Mouse (Mus musculus): ENCODE data around the gene Bcl2l11. TPM values are rescaled to one million over a fixed set of nuclear protein-coding genes. Genes with fewer than 3 reads are reported as not detected.

Gene Bcl2l11
- polyA plus RNA-seq (2014; fragmentation: Illumina TruSeq; extraction: RNeasy Lipid Tissue Mini Kit (QIAGEN cat#74804)), result 22.8 TPM

DNA sequence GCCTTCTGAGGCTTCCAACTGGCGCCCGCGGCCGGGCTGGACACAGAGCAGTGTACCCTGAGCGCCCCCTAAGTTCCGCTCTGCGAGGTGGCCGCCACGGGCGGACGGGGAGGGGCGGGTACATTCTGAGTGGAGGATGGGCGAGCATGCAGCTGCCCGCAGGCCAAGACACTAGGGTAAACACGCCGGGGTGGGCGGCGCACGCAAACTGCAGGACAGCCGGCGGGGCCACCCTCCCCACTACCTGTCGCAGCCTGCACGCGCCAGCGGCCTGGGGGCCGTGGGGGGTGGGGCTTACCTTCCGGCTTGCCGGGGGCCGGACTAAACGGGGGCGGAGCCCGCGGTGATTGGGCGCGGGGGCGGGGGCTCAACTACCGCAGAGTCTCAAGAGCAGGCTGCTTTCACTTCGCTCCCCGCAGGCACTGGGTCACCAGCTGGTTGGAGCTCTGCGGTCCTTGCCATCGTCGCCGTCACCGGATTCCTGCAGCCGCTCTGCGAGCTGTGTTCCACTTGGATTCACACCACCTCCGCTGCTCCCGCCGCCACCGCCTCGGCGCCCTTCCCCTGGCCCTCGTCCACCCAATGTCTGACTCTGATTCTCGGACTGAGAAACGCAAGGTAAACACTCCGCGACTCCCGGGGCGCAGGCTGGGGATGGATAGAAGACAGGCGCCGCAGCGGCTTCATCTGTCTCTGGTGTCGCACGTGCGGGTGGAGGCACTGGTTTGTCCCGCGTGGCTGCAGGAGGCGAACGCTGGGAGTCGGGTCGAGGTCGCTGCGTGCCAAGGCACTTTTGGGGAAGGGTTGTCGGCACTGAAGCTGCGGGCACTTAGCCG lies at the start of gene Bcl2l11:
Gene Bcl2l11, plus strand, starts transcription at position 404 of the 836 bp plus-strand sequence.

